Mouse (Mus musculus): Measurements from ENCODE around the gene Btbd9.
"Not testable (repeated sequence)": the region's sequence is repeated elsewhere in the genome, so short reads cannot be mapped to it uniquely, and the experiment has no call there.

The Btbd9 gene

GRCm38 (mm10) chr17:30516580-30517340 is 59.5 kb downstream of the Btbd9 start:
- no peak for DNase-seq (ENCODE audit: low read depth in 2 of 2, low spot score in 2 of 2)

GRCm38 (mm10) chr17:30515401-30515800 is 60.9 kb downstream of the Btbd9 start:
- no peak for DNase-seq (ENCODE audit: low read depth in 2 of 2, low spot score in 2 of 2)

- no peak for DNase-seq (ENCODE audit: low read depth in 2 of 2, low spot score in 2 of 2)
Observed at GRCm38 (mm10) chr17:30513034-30513433, 63.3 kb downstream of the Btbd9 start.

- DNase-seq (ENCODE audit: low read depth in 2 of 2, low spot score in 2 of 2) = no peak
Observed at GRCm38 (mm10) chr17:30512531-30512930, 63.8 kb downstream of the Btbd9 start.

GRCm38 (mm10) chr17:30512007-30512406 is 64.3 kb downstream of the Btbd9 start:
- no peak for DNase-seq (ENCODE audit: low read depth in 2 of 2, low spot score in 2 of 2)

- no peak for DNase-seq (ENCODE audit: low read depth in 2 of 2, low spot score in 2 of 2)
Observed at GRCm38 (mm10) chr17:30511399-30511798, 64.9 kb downstream of the Btbd9 start.

- no peak for DNase-seq (ENCODE audit: low read depth in 2 of 2, low spot score in 2 of 2)
Observed at GRCm38 (mm10) chr17:30510171-30510570, 66.1 kb downstream of the Btbd9 start.

GRCm38 (mm10) chr17:30509646-30510045 is 66.6 kb downstream of the Btbd9 start:
- no peak for DNase-seq (ENCODE audit: low read depth in 2 of 2, low spot score in 2 of 2)

- no peak for DNase-seq (ENCODE audit: low read depth in 2 of 2, low spot score in 2 of 2)
Observed at GRCm38 (mm10) chr17:30507636-30508576, 68.4 kb downstream of the Btbd9 start.

- no peak for DNase-seq (ENCODE audit: low read depth in 2 of 2, low spot score in 2 of 2)
Observed at GRCm38 (mm10) chr17:30506916-30507315, 69.4 kb downstream of the Btbd9 start.

- not testable (repeated sequence) for DNase-seq (ENCODE audit: low read depth in 2 of 2, low spot score in 2 of 2)
Observed at GRCm38 (mm10) chr17:30499541-30499940, 76.7 kb downstream of the Btbd9 start.

GRCm38 (mm10) chr17:30498779-30499178 is 77.5 kb downstream of the Btbd9 start:
- DNase-seq (ENCODE audit: low read depth in 2 of 2, low spot score in 2 of 2) = no peak

GRCm38 (mm10) chr17:30498376-30498719 is 77.9 kb downstream of the Btbd9 start:
- DNase-seq (ENCODE audit: low read depth in 2 of 2, low spot score in 2 of 2) = no peak

GRCm38 (mm10) chr17:30497525-30498375 is 78.5 kb downstream of the Btbd9 start:
- DNase-seq (ENCODE audit: low read depth in 2 of 2, low spot score in 2 of 2) = no peak

- DNase-seq (ENCODE audit: low read depth in 2 of 2, low spot score in 2 of 2) = no peak
Observed at GRCm38 (mm10) chr17:30495567-30495966, 80.7 kb downstream of the Btbd9 start.

GRCm38 (mm10) chr17:30495154-30495553 is 81.1 kb downstream of the Btbd9 start:
- no peak for DNase-seq (ENCODE audit: low read depth in 2 of 2, low spot score in 2 of 2)

- DNase-seq (ENCODE audit: low read depth in 2 of 2, low spot score in 2 of 2) = no peak
Observed at GRCm38 (mm10) chr17:30493481-30493880, 82.8 kb downstream of the Btbd9 start.

- no peak for DNase-seq (ENCODE audit: low read depth in 2 of 2, low spot score in 2 of 2)
Observed at GRCm38 (mm10) chr17:30492191-30492590, 84.1 kb downstream of the Btbd9 start.

GRCm38 (mm10) chr17:30491601-30492000 is 84.7 kb downstream of the Btbd9 start:
- no peak for DNase-seq (ENCODE audit: low read depth in 2 of 2, low spot score in 2 of 2)

- no peak for DNase-seq (ENCODE audit: low read depth in 2 of 2, low spot score in 2 of 2)
Observed at GRCm38 (mm10) chr17:30490601-30491000, 85.7 kb downstream of the Btbd9 start.

- no peak for DNase-seq (ENCODE audit: low read depth in 2 of 2, low spot score in 2 of 2)
Observed at GRCm38 (mm10) chr17:30490086-30490485, 86.2 kb downstream of the Btbd9 start.

All from CD8-positive naive resting alpha-beta T cell, adult 2 months (primary cell).